Mouse (Mus musculus) forebrain, embryonic 12.5 days (tissue): Measurements from ENCODE around the gene St6galnac3. TPM values are rescaled to one million over a fixed set of nuclear protein-coding genes. Genes with fewer than 3 reads are reported as not detected.

Experiments used
- ATAC-seq: fragments of 200-750 bp; cut with Nextera tagmentation; 2 replicates; pipeline ENCODE4 v1.8.0; 2017; ENCODE audit warnings: moderate TSS enrichment; ENCODE audit not compliant: low FRiP score
- H3K27ac ChIP-seq: fragments of 300-500 bp; sonication (generic); 2 replicates; pipeline ENCODE4 v1.5.1; 2016; ENCODE audit warnings: mild to moderate bottlenecking
- H3K27me3 ChIP-seq: fragments of 300-500 bp; sonication (generic); 2 replicates; pipeline ENCODE4 v1.6.1; 2016; ENCODE audit warnings: mild to moderate bottlenecking
- H3K36me3 ChIP-seq: fragments of 300-500 bp; sonication (generic); replicated peaks from 2 replicates; pipeline ENCODE4 v1.6.1; 2016; ENCODE audit warnings: mild to moderate bottlenecking
- H3K4me1 ChIP-seq: fragments of 300-500 bp; sonication (generic); 2 replicates; pipeline ENCODE4 v1.6.1; 2016
- H3K4me2 ChIP-seq: fragments of 300-500 bp; sonication (generic); 2 replicates; pipeline ENCODE4 v1.6.1; 2016; ENCODE audit warnings: mild to moderate bottlenecking, moderate library complexity
- H3K4me3 ChIP-seq: fragments of 300-500 bp; sonication (generic); replicated peaks from 2 replicates; pipeline ENCODE4 v1.5.1; 2016; ENCODE audit warnings: mild to moderate bottlenecking
- H3K9ac ChIP-seq: fragments of 300-500 bp; sonication (generic); 2 replicates; pipeline ENCODE4 v1.6.1; 2016; ENCODE audit warnings: mild to moderate bottlenecking
- H3K9me3 ChIP-seq: fragments of 300-500 bp; sonication (generic); 2 replicates; pipeline ENCODE4 v1.6.1; 2016
- WGBS: fragments of 180-500 bp; shearing (Covaris S2); methylation state at CpG from one replicate; pipeline ENCODE4 v1.1.7; 2016; 5-methylcytosine and 5-hydroxymethylcytosine counted together
- polyA plus RNA-seq: library from polyadenylated mRNA; unstranded; fragments of >200 nt; fragmentation: Nextera tagmentation; extraction: Ambion mirVana; gene quantifications from 2 replicates; pipeline ENCODE4 v1.2.1, GENCODE M21; 2016

Gene St6galnac3
- polyA plus RNA-seq, 1 experiment from 2014 or later = 26.9 TPM

- ATAC-seq = no peak
- no peaks in the 10 kb centered on the region for H3K36me3 ChIP-seq
- H3K9me3 ChIP-seq = no peaks in the 10 kb centered on the region
- 0 out of 2 replicates have a peak, but pooled peaks cover 5% of the 10 kb centered on the region for H3K27me3 ChIP-seq
- no peak overlapping the region for H3K4me2 ChIP-seq
- no peak overlapping the region for H3K27ac ChIP-seq
- WGBS = 82% methylated on average over 7 of the region's 7 CpGs
- H3K4me1 ChIP-seq = peaks cover 28% of the 10 kb centered on the region
- no peak overlapping the region for H3K9ac ChIP-seq
- no peak overlapping the region for H3K4me3 ChIP-seq
These were observed 63.0 kb downstream of the St6galnac3 start for GRCm38 (mm10) chr3:153661927-153662326.

DNA sequence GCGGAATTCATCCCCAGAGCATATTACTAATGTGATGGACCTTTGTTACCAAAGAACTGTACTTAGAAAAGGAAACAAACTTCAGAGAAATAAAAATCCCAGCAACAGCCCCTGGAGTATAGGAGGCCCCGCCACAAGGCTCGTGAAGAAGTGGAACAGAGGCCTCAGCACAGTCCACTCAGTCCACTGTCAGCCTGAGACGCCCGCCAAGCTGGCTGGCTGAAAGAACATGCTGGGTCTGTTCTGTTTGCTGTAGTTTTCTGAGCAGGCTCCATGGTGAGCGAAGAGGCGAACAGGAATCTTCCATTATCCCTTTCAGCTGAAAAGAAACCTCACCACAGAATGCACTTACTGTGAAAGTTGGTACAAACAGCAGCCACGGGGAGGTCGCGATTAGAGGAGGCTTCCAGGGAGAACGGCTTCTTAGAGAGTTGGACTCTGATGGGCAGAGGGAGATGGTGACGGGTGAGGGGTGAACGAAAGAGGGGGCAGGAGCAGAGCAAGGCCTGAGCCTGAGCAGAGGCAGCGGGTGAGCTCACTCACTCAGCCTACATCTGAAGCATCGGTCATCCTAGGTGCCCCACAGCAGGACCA is 65.3 kb downstream of the St6galnac3 start:
- 0 out of 2 replicates have a peak, but pooled peaks cover 5% of the 10 kb centered on the region for H3K27me3 ChIP-seq
- 0 out of 2 replicates have a peak overlapping the region, but pooled peaks have one; percentile 31 for H3K27ac ChIP-seq
- H3K9me3 ChIP-seq = no peaks in the 10 kb centered on the region
- no peak overlapping the region for H3K4me3 ChIP-seq
- peak overlapping the region; percentile 21; the same call in 1 of the 2 replicates for H3K9ac ChIP-seq
- H3K4me2 ChIP-seq = no peak overlapping the region
- peaks cover 30% of the 10 kb centered on the region for H3K4me1 ChIP-seq
- WGBS = 38% methylated on average over 15 of the region's 15 CpGs
- H3K36me3 ChIP-seq = no peaks in the 10 kb centered on the region
- 0 out of 2 replicates have a peak, but pooled peaks have one; percentile 6 for ATAC-seq

GRCm38 (mm10) chr3:153658051-153658777 is 66.8 kb downstream of the St6galnac3 start:
- Histone ChIP-seq H3K4me2 (no peak overlapping the region), H3K36me3 (no peaks in the 10 kb centered on the region), H3K27ac (no peak overlapping the region), H3K27me3 (0 out of 2 replicates have a peak, but pooled peaks cover 5% of the 10 kb centered on the region), H3K9ac (no peak overlapping the region), H3K9me3 (no peaks in the 10 kb centered on the region), H3K4me3 (no peak overlapping the region), H3K4me1 (peaks cover 30% of the 10 kb centered on the region)
- peak; percentile 39; the same call in 1 of the 2 replicates for ATAC-seq
- 77% methylated on average over 22 of the region's 22 CpGs for WGBS

DNA sequence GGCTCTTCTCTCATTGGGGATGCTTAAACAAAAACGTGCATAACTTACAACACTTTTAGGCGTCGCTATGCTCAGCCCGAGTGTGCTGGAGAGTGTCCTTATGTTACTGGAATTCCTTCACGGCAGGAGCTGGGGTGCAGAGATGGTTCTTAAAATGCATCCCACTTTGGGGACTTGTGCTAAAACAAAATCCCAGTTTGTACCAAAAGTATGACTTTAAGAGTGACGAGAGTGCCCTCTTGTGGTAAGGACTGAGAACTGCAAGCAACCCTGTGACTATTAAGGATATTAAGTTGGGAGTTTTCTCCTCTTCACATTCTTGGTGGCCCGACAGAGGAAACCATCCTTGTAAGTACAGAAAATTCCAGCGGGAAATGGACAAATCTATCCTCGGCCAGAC is 69.9 kb downstream of the St6galnac3 start:
- H3K4me3 ChIP-seq = no peak overlapping the region
- no peaks in the 10 kb centered on the region for H3K36me3 ChIP-seq
- peaks cover 33% of the 10 kb centered on the region for H3K4me1 ChIP-seq
- no peak for ATAC-seq
- no peaks in the 10 kb centered on the region for H3K9me3 ChIP-seq
- 28% methylated on average over 9 of the region's 9 CpGs for WGBS
- no peak overlapping the region for H3K9ac ChIP-seq
- H3K27me3 ChIP-seq = 0 out of 2 replicates have a peak, but pooled peaks cover 5% of the 10 kb centered on the region
- no peak overlapping the region for H3K4me2 ChIP-seq
- H3K27ac ChIP-seq = no peak overlapping the region

DNA sequence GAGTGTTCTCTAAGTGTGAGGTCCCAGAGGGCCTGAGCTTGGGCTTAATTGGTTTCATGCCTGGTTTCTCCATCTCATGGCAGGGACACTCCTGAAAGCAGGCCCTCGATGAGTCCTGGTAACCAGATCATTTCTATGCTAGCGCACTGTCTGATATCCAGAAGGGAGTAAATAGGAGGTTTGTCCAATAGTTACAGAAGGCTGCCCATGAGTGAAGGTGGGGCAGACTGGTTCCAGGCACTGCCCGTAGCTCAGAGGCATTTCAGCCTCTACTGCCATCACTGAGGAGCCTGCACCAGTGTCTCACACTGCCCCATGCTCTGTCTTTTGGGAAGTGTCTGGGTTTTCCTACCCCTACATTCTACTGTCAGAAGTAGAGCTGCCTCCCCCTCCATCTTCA is 72.1 kb downstream of the St6galnac3 start:
- no peak overlapping the region for H3K4me3 ChIP-seq
- no peak for ATAC-seq
- no peaks in the 10 kb centered on the region for H3K9me3 ChIP-seq
- WGBS = 87% methylated on average over 3 of the region's 3 CpGs
- H3K27ac ChIP-seq = no peak overlapping the region
- no peak overlapping the region for H3K9ac ChIP-seq
- no peak overlapping the region for H3K4me2 ChIP-seq
- H3K27me3 ChIP-seq = no peaks in the 10 kb centered on the region
- peaks cover 33% of the 10 kb centered on the region for H3K4me1 ChIP-seq
- no peaks in the 10 kb centered on the region for H3K36me3 ChIP-seq

GRCm38 (mm10) chr3:153648713-153649112 is 76.3 kb downstream of the St6galnac3 start:
- H3K27ac ChIP-seq = no peak overlapping the region
- no peaks in the 10 kb centered on the region for H3K36me3 ChIP-seq
- H3K9me3 ChIP-seq = no peaks in the 10 kb centered on the region
- no peak for ATAC-seq
- H3K27me3 ChIP-seq = no peaks in the 10 kb centered on the region
- no peak overlapping the region for H3K4me2 ChIP-seq
- WGBS = 54% methylated on average over 8 of the region's 8 CpGs
- no peak overlapping the region for H3K4me3 ChIP-seq
- peaks cover 29% of the 10 kb centered on the region for H3K4me1 ChIP-seq
- no peak overlapping the region for H3K9ac ChIP-seq

- no peak for ATAC-seq
- Histone ChIP-seq H3K27me3 (no peaks in the 10 kb centered on the region), H3K9ac (no peak overlapping the region), H3K36me3 (no peaks in the 10 kb centered on the region), H3K4me3 (no peak overlapping the region), H3K4me2 (no peak overlapping the region), H3K27ac (no peak overlapping the region), H3K4me1 (peaks cover 29% of the 10 kb centered on the region), H3K9me3 (no peaks in the 10 kb centered on the region)
- WGBS = 66% methylated on average over 7 of the region's 7 CpGs
These were observed 79.2 kb downstream of the St6galnac3 start for GRCm38 (mm10) chr3:153645803-153646202.

- H3K9ac ChIP-seq = no peak overlapping the region
- no peak overlapping the region for H3K27ac ChIP-seq
- H3K9me3 ChIP-seq = no peaks in the 10 kb centered on the region
- ATAC-seq = peak; percentile 45; the same call in 1 of the 2 replicates
- 77% methylated on average over 20 of the region's 20 CpGs for WGBS
- H3K27me3 ChIP-seq = no peaks in the 10 kb centered on the region
- H3K36me3 ChIP-seq = no peaks in the 10 kb centered on the region
- no peak overlapping the region for H3K4me3 ChIP-seq
- no peak overlapping the region for H3K4me2 ChIP-seq
- H3K4me1 ChIP-seq = peaks cover 28% of the 10 kb centered on the region
These were observed 81.0 kb downstream of the St6galnac3 start for GRCm38 (mm10) chr3:153643822-153644519.

DNA sequence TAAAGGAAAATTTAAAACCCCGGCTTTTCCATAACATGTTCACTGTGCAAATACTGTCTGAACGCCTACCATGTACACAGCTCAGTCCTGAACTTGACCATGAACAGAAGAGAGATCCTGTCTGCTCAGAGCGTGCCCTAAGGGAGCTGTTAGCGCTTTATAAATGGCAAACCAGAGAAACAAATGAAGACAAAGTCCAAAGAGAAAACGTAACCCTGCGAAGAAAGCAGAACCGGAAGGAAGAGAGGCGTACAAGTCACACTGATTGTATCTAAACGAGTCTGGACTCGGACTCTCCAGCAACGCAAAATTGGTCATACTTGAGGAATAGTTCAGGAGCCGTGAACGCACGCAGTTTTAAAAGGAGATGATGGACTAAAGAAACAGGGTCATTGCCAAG is 82.1 kb downstream of the St6galnac3 start:
- Histone ChIP-seq H3K4me1 (peaks cover 19% of the 10 kb centered on the region), H3K27me3 (no peaks in the 10 kb centered on the region), H3K9ac (no peak overlapping the region), H3K4me3 (no peak overlapping the region), H3K36me3 (no peaks in the 10 kb centered on the region), H3K4me2 (no peak overlapping the region), H3K9me3 (no peaks in the 10 kb centered on the region), H3K27ac (no peak overlapping the region)
- ATAC-seq = no peak
- 91% methylated on average over 14 of the region's 14 CpGs for WGBS

DNA sequence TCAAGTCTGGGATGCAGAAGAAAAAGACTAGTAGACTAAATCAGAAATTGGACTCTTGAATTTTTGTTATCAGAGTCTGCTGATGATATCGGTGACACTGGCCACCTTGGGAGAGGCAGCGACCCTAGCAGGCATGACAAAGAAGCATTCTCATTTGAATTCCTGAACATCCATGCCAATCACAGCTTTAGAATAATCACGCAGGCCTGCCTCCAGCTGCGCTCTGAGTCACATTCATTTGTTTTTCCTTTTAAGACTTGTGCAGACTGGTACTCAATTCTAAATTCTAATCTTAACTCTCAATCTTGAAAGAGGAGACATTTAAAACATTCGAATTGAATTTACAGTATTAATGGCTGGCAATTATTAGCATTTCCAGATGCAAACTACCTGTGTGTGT is 83.2 kb downstream of the St6galnac3 start:
- no peak for ATAC-seq
- H3K4me3 ChIP-seq = no peak overlapping the region
- H3K27ac ChIP-seq = no peak overlapping the region
- H3K4me2 ChIP-seq = no peak overlapping the region
- peaks cover 19% of the 10 kb centered on the region for H3K4me1 ChIP-seq
- WGBS = 66% methylated on average over 5 of the region's 5 CpGs
- no peaks in the 10 kb centered on the region for H3K27me3 ChIP-seq
- H3K9me3 ChIP-seq = no peaks in the 10 kb centered on the region
- H3K36me3 ChIP-seq = no peaks in the 10 kb centered on the region
- H3K9ac ChIP-seq = no peak overlapping the region

- Histone ChIP-seq H3K36me3 (no peaks in the 10 kb centered on the region), H3K27me3 (no peaks in the 10 kb centered on the region), H3K4me3 (no peak overlapping the region), H3K4me1 (peaks cover 8% of the 10 kb centered on the region), H3K9me3 (no peaks in the 10 kb centered on the region), H3K27ac (no peak overlapping the region), H3K9ac (no peak overlapping the region), H3K4me2 (no peak overlapping the region)
- no peak for ATAC-seq
- no CpG with 5 or more reads among the region's 1 CpGs for WGBS
These were observed 87.6 kb downstream of the St6galnac3 start for GRCm38 (mm10) chr3:153637336-153637735.

GRCm38 (mm10) chr3:153636804-153637153 is 88.2 kb downstream of the St6galnac3 start:
- 82% methylated on average over 7 of the region's 7 CpGs for WGBS
- no peak overlapping the region for H3K4me2 ChIP-seq
- peaks cover 6% of the 10 kb centered on the region for H3K4me1 ChIP-seq
- no peak overlapping the region for H3K4me3 ChIP-seq
- H3K9me3 ChIP-seq = no peaks in the 10 kb centered on the region
- H3K36me3 ChIP-seq = no peaks in the 10 kb centered on the region
- H3K9ac ChIP-seq = no peak overlapping the region
- no peaks in the 10 kb centered on the region for H3K27me3 ChIP-seq
- 0 out of 2 replicates have a peak overlapping the region, but pooled peaks have one; percentile 0 for H3K27ac ChIP-seq
- ATAC-seq = no peak
